Mouse (Mus musculus) limb, embryonic 14.5 days (tissue): ENCODE measurements around the gene Vamp5. TPM values are rescaled to one million over a fixed set of nuclear protein-coding genes. Genes with fewer than 3 reads are reported as not detected.

ENCODE experiments used
- ATAC-seq: fragments of 200-750 bp; cut with Nextera tagmentation; 2 replicates; pipeline ENCODE4 v1.8.0; 2017; ENCODE audit warnings: low read depth, moderate number of reproducible peaks, moderate TSS enrichment; ENCODE audit not compliant: low FRiP score
- DNase-seq: peaks from one replicate; pipeline ENCODE4 v3.0.0-alpha.2; 2015; ENCODE audit warnings: low spot score
- H3K27ac ChIP-seq: fragments of 300-500 bp; sonication (generic); replicated peaks from 2 replicates; pipeline ENCODE4 v1.5.1; 2014; ENCODE audit warnings: low read depth, mild to moderate bottlenecking, low read length, moderate library complexity, mixed read lengths
- H3K27me3 ChIP-seq: fragments of 300-500 bp; sonication (generic); 2 replicates; pipeline ENCODE4 v1.6.1; 2014; ENCODE audit warnings: low read length, mixed read lengths; ENCODE audit not compliant: control insufficient read depth, insufficient read depth
- H3K36me3 ChIP-seq: fragments of 300-500 bp; sonication (generic); 2 replicates; pipeline ENCODE4 v1.6.1; 2014; ENCODE audit warnings: mild to moderate bottlenecking, low read length, moderate library complexity, mixed read lengths; ENCODE audit not compliant: control insufficient read depth, insufficient read depth
- H3K4me1 ChIP-seq: fragments of 300-500 bp; sonication (generic); 2 replicates; pipeline ENCODE4 v1.6.1; 2014; ENCODE audit warnings: antibody characterized with exemption, low read length, mixed read lengths; ENCODE audit not compliant: control insufficient read depth, insufficient read depth
- H3K4me2 ChIP-seq: fragments of 300-500 bp; sonication (generic); replicated peaks from 2 replicates; pipeline ENCODE4 v1.6.1; 2014; ENCODE audit warnings: low read depth, mild to moderate bottlenecking, low read length, moderate library complexity; ENCODE audit not compliant: severe bottlenecking
- H3K4me3 ChIP-seq: fragments of 300-500 bp; sonication (generic); replicated peaks from 2 replicates; pipeline ENCODE4 v1.5.1; 2014; ENCODE audit warnings: low read length
- H3K9ac ChIP-seq: fragments of 300-500 bp; sonication (generic); 2 replicates; pipeline ENCODE4 v1.6.1; 2014; ENCODE audit warnings: mild to moderate bottlenecking, low read depth, low read length, moderate library complexity; ENCODE audit not compliant: severe bottlenecking
- H3K9me3 ChIP-seq: fragments of 300-500 bp; sonication (generic); 2 replicates; pipeline ENCODE4 v1.6.1; 2016; ENCODE audit warnings: low read length; ENCODE audit not compliant: control insufficient read depth
- POLR2A ChIP-seq: fragments of 200-500 bp; IDR thresholded peaks from 2 replicates; pipeline ENCODE4 v1.8.0; 2012; ENCODE audit warnings: inconsistent platforms, mild to moderate bottlenecking, moderate library complexity, borderline replicate concordance; ENCODE audit not compliant: insufficient read depth, insufficient read length; ENCODE audit errors: extremely low read depth
- WGBS: fragments of 180-500 bp; shearing (Covaris S2); extraction: QIAGEN DNeasy Blood & Tissue Kit; methylation state at CpG from one replicate; pipeline ENCODE4 v1.1.7; 2014; 5-methylcytosine and 5-hydroxymethylcytosine counted together
- polyA plus RNA-seq, 2 experiments: library from polyadenylated mRNA; depleted of rRNA in 1 of 2; stranded (reverse) in 1 of 2; unstranded in 1 of 2; fragments of >200 nt; fragmentation: Nextera tagmentation in 1 of 2; extraction: Ambion mirVana in 1 of 2; gene quantifications; 2 replicates each; pipeline versions ENCODE4 v1.2.1 to v1.2.3; 2012 to 2014

Gene Vamp5
- polyA plus RNA-seq, 2 experiments, result 16.6 to 24.5 TPM

DNA sequence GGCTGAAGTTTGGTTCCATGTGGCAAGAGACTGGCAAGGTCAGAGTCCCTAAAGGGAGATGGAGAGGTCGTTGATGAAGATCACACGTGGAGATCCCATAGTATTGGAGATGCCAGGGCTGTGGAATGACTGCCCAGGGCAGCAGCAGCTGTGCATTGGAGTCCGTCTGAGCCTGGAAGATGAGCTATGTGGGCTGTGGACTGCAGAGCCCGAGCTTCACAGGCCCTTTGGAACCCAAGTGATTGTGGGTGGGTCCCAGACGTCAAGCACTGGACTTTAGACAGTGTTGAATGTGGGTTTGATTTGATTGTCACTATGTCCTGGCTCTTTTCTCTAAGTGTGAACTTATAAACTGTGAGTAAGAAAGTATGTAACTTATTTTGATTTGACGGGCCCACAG, 15.3 kb downstream of the Vamp5 start:
- no peak for TF ChIP-seq POLR2A
- ATAC-seq, result no peak
- Histone ChIP-seq H3K9me3 (no peaks in the 10 kb centered on the region), H3K4me3 (no peak overlapping the region), H3K4me2 (no peak overlapping the region), H3K27me3 (no peaks in the 10 kb centered on the region), H3K27ac (no peak overlapping the region), H3K36me3 (peaks cover 6% of the 10 kb centered on the region), H3K9ac (no peak overlapping the region), H3K4me1 (peaks cover 7% of the 10 kb centered on the region)
- no peak for DNase-seq
- 73% methylated on average over 6 of the region's 6 CpGs for WGBS

DNA sequence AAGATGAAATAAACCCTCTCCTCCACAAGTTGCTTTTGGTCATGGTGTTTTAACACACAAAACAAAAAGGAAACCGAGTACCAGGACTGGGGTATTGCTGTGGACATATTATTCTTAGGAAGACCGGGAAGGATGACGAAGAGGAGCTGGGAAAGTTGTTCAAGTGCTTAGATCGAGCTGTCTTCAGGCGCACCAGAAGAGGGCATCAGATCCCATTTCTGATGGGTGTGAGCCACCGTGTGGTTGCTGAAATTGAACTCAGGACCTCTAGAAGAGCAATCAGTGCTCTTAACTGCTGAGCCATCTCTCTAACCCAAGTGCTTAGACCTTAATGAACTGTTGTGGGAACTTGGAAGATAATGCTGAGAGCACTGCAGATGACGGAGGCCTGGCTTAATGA, 16.3 kb downstream of the Vamp5 start:
- Histone ChIP-seq H3K27me3 (no peaks in the 10 kb centered on the region), H3K27ac (no peak overlapping the region), H3K4me2 (no peak overlapping the region), H3K36me3 (peaks cover 16% of the 10 kb centered on the region), H3K9ac (no peak overlapping the region), H3K9me3 (no peaks in the 10 kb centered on the region), H3K4me3 (no peak overlapping the region), H3K4me1 (peaks cover 7% of the 10 kb centered on the region)
- 41% methylated on average over 7 of the region's 7 CpGs for WGBS
- TF ChIP-seq POLR2A, result no peak
- DNase-seq (no peak), ATAC-seq (no peak)

DNA sequence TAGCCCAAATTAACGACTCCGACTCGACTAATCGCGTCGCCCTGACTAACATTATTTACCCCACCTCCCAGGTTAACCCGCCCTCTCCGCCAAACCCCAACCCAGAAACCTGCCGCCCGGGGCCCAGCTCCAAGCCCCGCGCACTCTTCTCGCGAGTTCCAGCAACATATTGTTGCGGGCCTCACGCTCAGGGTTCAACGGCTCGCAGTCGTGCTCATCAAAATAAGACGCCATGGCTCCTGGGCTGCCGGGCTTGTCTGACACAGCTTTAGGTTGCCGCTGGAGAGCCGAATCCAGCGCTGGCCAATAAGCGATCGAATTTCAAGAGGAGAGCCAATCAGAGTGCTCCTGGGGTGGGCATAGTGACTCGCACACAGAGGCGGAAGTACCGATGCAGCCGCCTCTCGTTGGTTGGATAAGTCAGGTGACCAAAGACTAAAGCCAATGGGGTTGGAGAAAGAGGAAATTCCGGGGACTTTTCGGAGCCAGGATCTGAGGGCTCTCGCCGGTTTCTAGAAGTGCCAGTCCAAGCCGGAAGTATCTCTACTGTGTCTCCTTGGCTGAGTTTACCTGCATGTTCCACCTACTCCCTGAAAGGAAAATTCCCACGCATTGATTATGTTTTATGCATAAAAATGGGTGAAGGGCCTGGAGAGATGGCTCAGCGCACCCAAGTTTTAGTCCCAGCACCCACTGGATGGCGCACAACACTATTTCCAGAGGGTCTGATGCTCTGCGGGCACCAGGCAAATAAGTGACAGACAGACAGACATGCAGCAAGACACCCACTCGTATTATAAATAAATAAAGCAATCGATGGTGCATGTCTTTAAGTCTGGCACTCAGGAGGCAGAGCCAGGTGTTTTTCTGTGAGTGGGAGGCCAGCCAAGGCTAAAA, 17.9 kb downstream of the Vamp5 start:
- Histone ChIP-seq H3K4me3 (peak overlapping the region; percentile 69), H3K9ac (peak overlapping the region; percentile 71), H3K4me1 (peaks cover 7% of the 10 kb centered on the region), H3K4me2 (peak overlapping the region; percentile 79), H3K36me3 (peaks cover 22% of the 10 kb centered on the region), H3K27ac (0 out of 2 replicates have a peak overlapping the region, but pooled peaks have one; percentile 16), H3K9me3 (no peaks in the 10 kb centered on the region), H3K27me3 (no peaks in the 10 kb centered on the region)
- under 1% methylated on average over 42 of the region's 42 CpGs for WGBS
- TF ChIP-seq POLR2A, result no peak
- ATAC-seq (peak; percentile 99), DNase-seq (peak; percentile 98)

DNA sequence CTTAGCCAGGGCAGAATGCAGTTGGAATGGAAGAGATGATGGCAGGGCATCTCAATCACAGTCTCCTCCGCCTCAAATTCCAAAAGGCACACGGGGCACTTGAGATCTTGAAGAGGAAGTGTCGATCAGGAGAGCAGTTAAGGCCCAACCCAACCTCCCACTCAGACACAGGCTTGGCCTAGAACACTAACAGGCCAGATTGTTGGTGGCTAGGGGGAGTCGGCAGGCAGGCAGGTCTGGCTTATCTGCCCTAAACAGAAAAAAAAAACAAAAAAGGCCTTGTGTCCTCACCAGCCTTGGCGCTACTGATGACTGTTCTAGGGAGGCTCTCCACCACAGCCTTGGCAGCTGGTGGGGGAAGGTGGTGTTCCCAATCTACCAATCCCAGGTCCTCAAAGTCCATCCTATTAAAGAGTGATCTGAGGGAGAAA, 19.1 kb downstream of the Vamp5 start:
- Histone ChIP-seq H3K4me2 (peak overlapping the region; percentile 79), H3K36me3 (peaks cover 22% of the 10 kb centered on the region), H3K4me3 (peak overlapping the region; percentile 69), H3K4me1 (peaks cover 10% of the 10 kb centered on the region), H3K9me3 (no peaks in the 10 kb centered on the region), H3K27me3 (no peaks in the 10 kb centered on the region), H3K27ac (no peak overlapping the region), H3K9ac (no peak overlapping the region)
- DNase-seq (no peak), ATAC-seq (no peak)
- no peak for TF ChIP-seq POLR2A
- WGBS, result 77% methylated on average over 5 of the region's 5 CpGs

DNA sequence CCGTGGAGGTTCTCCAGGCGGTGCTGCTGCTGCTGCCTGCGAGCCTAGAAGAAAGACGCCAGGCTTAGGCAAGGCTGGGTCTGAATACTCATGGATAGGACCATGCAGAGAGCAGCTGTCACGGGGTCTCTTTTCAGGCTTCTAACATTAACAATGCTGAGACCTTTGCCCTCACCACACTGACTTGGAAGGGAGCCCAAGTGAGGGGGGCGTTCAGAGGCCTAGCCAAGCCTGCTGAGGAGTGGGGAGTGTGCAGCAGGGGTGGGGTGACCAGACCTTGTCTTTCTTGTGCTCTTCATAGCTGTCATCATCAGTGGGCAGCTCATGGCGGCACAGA, 19.7 kb downstream of the Vamp5 start:
- Histone ChIP-seq H3K9me3 (no peaks in the 10 kb centered on the region), H3K27me3 (no peaks in the 10 kb centered on the region), H3K27ac (no peak overlapping the region), H3K9ac (no peak overlapping the region), H3K4me3 (no peak overlapping the region), H3K4me1 (peaks cover 11% of the 10 kb centered on the region), H3K4me2 (no peak overlapping the region), H3K36me3 (peaks cover 22% of the 10 kb centered on the region)
- no peak for TF ChIP-seq POLR2A
- DNase-seq, result no peak
- ATAC-seq, result no peak
- WGBS, result 84% methylated on average over 7 of the region's 7 CpGs
